In genomic region chr13:108086036-108086435, GRCm38 (mm10) we compare ENCODE assay signal across 26 mouse cellular contexts. TPM values are rescaled to one million over a fixed set of nuclear protein-coding genes. Genes with fewer than 3 reads are reported as not detected.
DNase-seq lines count a peak whose midpoint lies in the region; ATAC-seq and TF ChIP-seq lines count a peak whose summit lies in the region.
"Had no signal": no experiment of that assay in that cellular context is flagged by ENCODE, and none has a peak within 500 bp of the region (broad histone marks: within the 10 kb centered on the region; RNA-seq: fewer than 3 reads in every experiment).

No protein-coding gene starts in this region.

- in situ Hi-C loops in CH12.LX (cut with MboI; ENCODE audit: low pct_ligation_motif_present, low pct_unique_long_range_greater_than_20kb, low sequenced_read_pairs), result no loop called here

- dilution Hi-C loops in CH12.LX (cut with MboI; ENCODE audit: extremely low pct_ligation_motif_present, extremely low pct_unique_long_range_greater_than_20kb, low sequenced_read_pairs), result no loop called here

- H3K9ac ChIP-seq in midbrain, embryonic 11.5 days (ENCODE audit: low read length), result no peak overlapping the region
- 0 out of 2 replicates have a peak overlapping the region, but pooled peaks have one; percentile 2 for H3K9ac ChIP-seq in CH12.LX (ENCODE audit: insufficient read depth, low read depth)
- H3K9ac ChIP-seq: embryonic facial prominence, embryonic 13.5 days; embryonic facial prominence, embryonic 15.5 days; forebrain, embryonic 12.5 days had no signal

- H3K27ac ChIP-seq in midbrain, embryonic 11.5 days (ENCODE audit: low read depth, low read length), result no peak overlapping the region
- no peak overlapping the region for H3K27ac ChIP-seq in midbrain, embryonic 10.5 days (replicated peaks)
- H3K27ac ChIP-seq in CH12.LX (ENCODE audit: insufficient read depth, low read depth), result peak overlapping the region; percentile 7; the same call in 1 of the 2 replicates
- H3K27ac ChIP-seq in hindbrain, embryonic 10.5 days, result no peak overlapping the region
- H3K27ac ChIP-seq: embryonic facial prominence, embryonic 13.5 days; embryonic facial prominence, embryonic 15.5 days; forebrain, embryonic 10.5 days; forebrain, embryonic 12.5 days had no signal

- H3K4me3 ChIP-seq in midbrain, embryonic 11.5 days (ENCODE audit: low read depth, low read length), result no peak overlapping the region
- H3K4me3 ChIP-seq in midbrain, embryonic 10.5 days, result no peak overlapping the region
- H3K4me3 ChIP-seq in CH12.LX (replicated peaks in 1 of 3; ENCODE audit: low read depth in 2 of 3, low read length in 2 of 3, poor library complexity in 1 of 3), result no peak overlapping the region
- H3K4me3 ChIP-seq in hindbrain, embryonic 10.5 days, result no peak overlapping the region
- H3K4me3 ChIP-seq: embryonic facial prominence, embryonic 13.5 days; embryonic facial prominence, embryonic 15.5 days; erythroblast, embryonic 14.5 days; forebrain, embryonic 10.5 days; forebrain, embryonic 12.5 days had no signal

- DNase-seq in midbrain, embryonic 11.5 days (ENCODE audit: low spot score, missing footprints), result peak; percentile 45
- DNase-seq in midbrain, embryonic 10.5 days (ENCODE audit: low spot score), result no peak
- peak; percentile 70 for DNase-seq in CH12.LX (ENCODE audit: extremely low read depth)
- DNase-seq in brain, adult 2 months (ENCODE audit: low read depth, low spot score), result peak; percentile 25
- DNase-seq in hindbrain, embryonic 10.5 days (ENCODE audit: low spot score), result no peak
- DNase-seq in urinary bladder, adult 18-20 months (ENCODE audit: low spot score in 2 of 2), result no peak
- DNase-seq: adrenal gland, adult 8-10 months; adrenal gland, postnatal 14 days; adrenal gland, postnatal 36 days; cerebellum, adult 11 months; cerebellum, adult 18-20 months; cerebellum, adult 8-10 months; cerebellum, adult 9-11 months; cerebellum, postnatal 14 days; cerebellum, postnatal 36 days; embryo, embryonic 11 days had no signal

- no peaks in the 10 kb centered on the region for H3K9me3 ChIP-seq in midbrain, embryonic 11.5 days (ENCODE audit: control insufficient read depth, low read length)
- H3K9me3 ChIP-seq in midbrain, embryonic 10.5 days (replicated peaks), result no peaks in the 10 kb centered on the region
- H3K9me3 ChIP-seq in CH12.LX (replicated peaks; ENCODE audit: low read length), result no peaks in the 10 kb centered on the region
- no peaks in the 10 kb centered on the region for H3K9me3 ChIP-seq in hindbrain, embryonic 10.5 days
- H3K9me3 ChIP-seq: embryonic facial prominence, embryonic 13.5 days; embryonic facial prominence, embryonic 15.5 days; forebrain, embryonic 10.5 days; forebrain, embryonic 12.5 days; G1E had no signal

- peak; percentile 95 for TF ChIP-seq EP300 in CH12.LX (IDR thresholded peaks at IDR 0.05; ENCODE audit: low read length)

- TF ChIP-seq RAD21 in CH12.LX (IDR thresholded peaks at IDR 0.05; ENCODE audit: low read depth, low read length), result no peak; the same call in 1 of the 2 replicates

- H3K79me2 ChIP-seq in CH12.LX (replicated peaks; ENCODE audit: control insufficient read depth, extremely low read depth, insufficient read depth, poor library complexity, severe bottlenecking), result no peaks in the 10 kb centered on the region

- H3K4me1 ChIP-seq in midbrain, embryonic 11.5 days (ENCODE audit: control insufficient read depth, insufficient read depth, low read length), result no peaks in the 10 kb centered on the region
- peaks cover 6% of the 10 kb centered on the region; the same call in 1 of the 2 replicates for H3K4me1 ChIP-seq in midbrain, embryonic 10.5 days
- H3K4me1 ChIP-seq in CH12.LX (ENCODE audit: control insufficient read depth in 1 of 2, insufficient read depth in 2 of 2), result peaks cover 9 to 37% of the 10 kb centered on the region in 2 experiments
- H3K4me1 ChIP-seq in hindbrain, embryonic 10.5 days (replicated peaks), result no peaks in the 10 kb centered on the region
- H3K4me1 ChIP-seq: embryonic facial prominence, embryonic 15.5 days; forebrain, embryonic 12.5 days had no signal

- no peak overlapping the region for H3K4me2 ChIP-seq in midbrain, embryonic 11.5 days
- H3K4me2 ChIP-seq in CH12.LX (ENCODE audit: insufficient read depth, low read depth, poor library complexity, severe bottlenecking), result peak overlapping the region; percentile 5
- H3K4me2 ChIP-seq: embryonic facial prominence, embryonic 13.5 days; embryonic facial prominence, embryonic 15.5 days; forebrain, embryonic 12.5 days had no signal

- TF ChIP-seq CTCF in CH12.LX (conservative IDR thresholded peaks at IDR 0.05 in 1 of 2, IDR thresholded peaks at IDR 0.05 in 1 of 2; ENCODE audit: low read depth in 2 of 2, low read length in 2 of 2), result no peak

- WGBS in midbrain, embryonic 11.5 days, result 88% methylated on average over 5 of the region's 5 CpGs
- WGBS in midbrain, embryonic 10.5 days, result 88% methylated on average over 5 of the region's 5 CpGs
- 88% methylated on average over 5 of the region's 5 CpGs for WGBS in hindbrain, embryonic 10.5 days

- peak; percentile 35; the same call in 1 of the 2 replicates for TF ChIP-seq POLR2A in CH12.LX (IDR thresholded peaks at IDR 0.05; ENCODE audit: low read depth, low read length)

- ATAC-seq in midbrain, embryonic 11.5 days (ENCODE audit: low FRiP score), result no peak
- ATAC-seq: activated CD4-positive, CD25-positive, alpha-beta regulatory T cell, adult 4 months; forebrain, embryonic 14.5 days; forebrain, embryonic 16.5 days; Patski had no signal

- H3K36me3 ChIP-seq in midbrain, embryonic 11.5 days (ENCODE audit: control insufficient read depth, insufficient read depth, low read length), result no peaks in the 10 kb centered on the region
- H3K36me3 ChIP-seq in midbrain, embryonic 10.5 days, result peaks cover 7% of the 10 kb centered on the region; the same call in 1 of the 2 replicates
- H3K36me3 ChIP-seq in CH12.LX (replicated peaks in 1 of 2; ENCODE audit: control insufficient read depth in 1 of 2, insufficient read depth in 1 of 2, low read length in 1 of 2), result peaks cover 0 to 39% of the 10 kb centered on the region in 2 experiments
- no peaks in the 10 kb centered on the region for H3K36me3 ChIP-seq in hindbrain, embryonic 10.5 days
- H3K36me3 ChIP-seq: embryonic facial prominence, embryonic 15.5 days; forebrain, embryonic 12.5 days had no signal

- H3K27me3 ChIP-seq in midbrain, embryonic 11.5 days (ENCODE audit: control insufficient read depth, insufficient read depth, low read length), result no peaks in the 10 kb centered on the region
- H3K27me3 ChIP-seq in midbrain, embryonic 10.5 days (ENCODE audit: low read depth, poor library complexity, severe bottlenecking), result peaks cover 6% of the 10 kb centered on the region; the same call in 1 of the 2 replicates
- H3K27me3 ChIP-seq in CH12.LX (replicated peaks), result no peaks in the 10 kb centered on the region
- no peaks in the 10 kb centered on the region for H3K27me3 ChIP-seq in hindbrain, embryonic 10.5 days (ENCODE audit: insufficient read depth, poor library complexity, severe bottlenecking)
- H3K27me3 ChIP-seq: embryonic facial prominence, embryonic 13.5 days; embryonic facial prominence, embryonic 15.5 days; forebrain, embryonic 12.5 days; Patski had no signal

TF ChIP-seq in CH12.LX, 34 proteins besides CTCF, POLR2A, EP300 and RAD21 (continues in another document):
- TF ChIP-seq USF2 (conservative IDR thresholded peaks at IDR 0.05; ENCODE audit: low read depth, low read length) (no peak), NRF1 (IDR thresholded peaks at IDR 0.05; ENCODE audit: low read depth, low read length) (no peak), NELFE (IDR thresholded peaks at IDR 0.05; ENCODE audit: low read depth, low read length) (no peak), GABPA (IDR thresholded peaks at IDR 0.05; ENCODE audit: insufficient replicate concordance, low read depth, low read length) (no peak), MAZ (IDR thresholded peaks at IDR 0.05; ENCODE audit: low read depth, low read length) (peak; percentile 75; the same call in 1 of the 2 replicates), ETS1 (conservative IDR thresholded peaks at IDR 0.05; ENCODE audit: low read depth, low read length) (peak; percentile 98), ELF1 (IDR thresholded peaks at IDR 0.05; ENCODE audit: low read depth, low read length) (peak; percentile 25; the same call in 1 of the 2 replicates), E2F4 (IDR thresholded peaks at IDR 0.05; ENCODE audit: insufficient replicate concordance, low read depth, low read length) (no peak), MAFK (IDR thresholded peaks at IDR 0.05; ENCODE audit: insufficient replicate concordance, low read length) (0 out of 2 replicates have a peak, but pooled peaks have one; percentile 43), MYC (IDR thresholded peaks at IDR 0.05; ENCODE audit: low read depth, low read length) (peak; percentile 88), ZKSCAN1 (IDR thresholded peaks at IDR 0.05; ENCODE audit: borderline replicate concordance, low read depth, low read length) (no peak), MXI1 (IDR thresholded peaks at IDR 0.05; ENCODE audit: low read depth, low read length) (no peak), TCF12 (IDR thresholded peaks at IDR 0.05; ENCODE audit: low read depth, low read length) (peak; percentile 85), SIN3A (IDR thresholded peaks at IDR 0.05; ENCODE audit: low read length) (peak; percentile 28; the same call in 1 of the 2 replicates), CHD2 (IDR thresholded peaks at IDR 0.05; ENCODE audit: low read length) (no peak), BHLHE40 (IDR thresholded peaks at IDR 0.05; ENCODE audit: low read depth, low read length) (peak; percentile 70), IRF4 (IDR thresholded peaks at IDR 0.05; ENCODE audit: low read depth, low read length) (peak; percentile 93), JUND (conservative IDR thresholded peaks at IDR 0.05; ENCODE audit: low read depth, low read length) (peak; percentile 95), CHD1 (IDR thresholded peaks at IDR 0.05; ENCODE audit: low read depth, low read length) (no peak), RCOR1 (conservative IDR thresholded peaks at IDR 0.05; ENCODE audit: low read depth, low read length) (peak; percentile 24; the same call in 1 of the 2 replicates), KAT2A (IDR thresholded peaks at IDR 0.05; ENCODE audit: insufficient replicate concordance, low read length) (no peak), ZMIZ1 (IDR thresholded peaks at IDR 0.05; ENCODE audit: low read depth, low read length) (no peak), ZNF384 (IDR thresholded peaks at IDR 0.05; ENCODE audit: low read depth, low read length) (no peak), USF1 (IDR thresholded peaks at IDR 0.05; ENCODE audit: low read depth, low read length) (no peak)

RNA-seq across cellular contexts. Expression of gene Smim15, which starts 41.8 kb away (rescaled TPM):
- 72.9 and 76.9 TPM in 2 replicates for polyA plus RNA-seq in midbrain, embryonic 11.5 days (2014; fragmentation: Nextera tagmentation; extraction: Ambion mirVana)
- 62.2 and 62.9 TPM in 2 replicates for polyA plus RNA-seq in midbrain, embryonic 10.5 days (2016; fragmentation: Nextera tagmentation; extraction: Ambion mirVana)
- total RNA-seq in CH12.LX (2012; rRNA removed) (32.8 and 38.6 TPM in 2 replicates), CH12.LX (2014; rRNA removed) (114 and 133 TPM in 2 replicates)
- polyA plus RNA-seq in CH12.LX (2012; ENCODE audit: insufficient read length, low read depth), result 62.8 and 69.2 TPM in 2 replicates
- 53.6 and 60.0 TPM in 2 replicates for polyA plus RNA-seq in hindbrain, embryonic 10.5 days (2016; fragmentation: Nextera tagmentation; extraction: Ambion mirVana)

Comparison
In these comparisons a context has a peak if more than half of its experiments do, and no peak if none do; other contexts are left out.
1. DNase-seq: peak in midbrain, embryonic 11.5 days (single experiment), CH12.LX (single experiment) and brain, adult 2 months (single experiment); none in midbrain, embryonic 10.5 days (single experiment), hindbrain, embryonic 10.5 days (single experiment) and urinary bladder, adult 18-20 months (0 of 2).